8 mouse cellular contexts compared by ENCODE assay signal in the genomic region with DNA sequence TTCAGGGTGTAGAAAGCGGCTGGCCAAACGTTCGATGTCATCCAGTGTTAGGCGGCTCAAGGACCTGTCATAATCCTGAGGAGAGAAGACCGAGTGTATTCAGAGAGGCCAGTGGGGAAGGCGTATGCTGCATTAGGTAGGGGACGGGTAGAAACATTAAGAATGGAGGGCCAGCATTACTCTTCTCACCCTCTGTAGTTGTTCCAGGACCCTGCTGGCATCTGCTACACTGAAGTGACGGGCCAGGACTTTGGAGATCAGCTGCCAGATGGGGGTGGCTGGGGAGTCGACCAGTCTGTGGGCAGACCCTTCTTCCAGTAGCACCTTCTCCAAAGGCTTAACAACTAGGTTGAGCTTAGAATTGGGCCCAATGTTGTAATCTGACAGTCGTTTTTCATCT. TPM values are rescaled to one million over a fixed set of nuclear protein-coding genes. Genes with fewer than 3 reads are reported as not detected.
A peak's percentile ranks its signal among the peaks of the same experiment; 100 is the strongest.
DNase-seq lines count a peak whose midpoint lies in the region; ATAC-seq and TF ChIP-seq lines count a peak whose summit lies in the region.

No protein-coding gene starts in this region.

- H3K36me3 ChIP-seq in heart, embryonic 13.5 days, result peaks cover 23% of the 10 kb centered on the region
- peaks cover 42% of the 10 kb centered on the region for H3K36me3 ChIP-seq in G1E (replicated peaks)
- H3K36me3 ChIP-seq in heart, embryonic 16.5 days (ENCODE audit: control insufficient read depth, insufficient read depth), result peaks cover 7% of the 10 kb centered on the region; the same call in 1 of the 2 replicates
- H3K36me3 ChIP-seq in liver, postnatal 0 days (replicated peaks; ENCODE audit: insufficient read depth, low read length), result no peaks in the 10 kb centered on the region

- H3K4me2 ChIP-seq in heart, embryonic 13.5 days, result peak overlapping the region; percentile 75
- peak overlapping the region; percentile 71 for H3K4me2 ChIP-seq in heart, embryonic 16.5 days (ENCODE audit: low read depth, low read length)
- peak overlapping the region; percentile 80 for H3K4me2 ChIP-seq in liver, postnatal 0 days (ENCODE audit: low read depth, low read length)

- peak overlapping the region; percentile 71 for H3K4me3 ChIP-seq in heart, embryonic 13.5 days
- peak overlapping the region; percentile 79 for H3K4me3 ChIP-seq in G1E (ENCODE audit: low read depth, low read length)
- H3K4me3 ChIP-seq in heart, embryonic 16.5 days (ENCODE audit: low read length), result peak overlapping the region; percentile 72
- peak overlapping the region; percentile 73 for H3K4me3 ChIP-seq in liver, postnatal 0 days (ENCODE audit: low read depth, low read length)

- H3K27me3 ChIP-seq in heart, embryonic 13.5 days (replicated peaks), result no peaks in the 10 kb centered on the region
- no peaks in the 10 kb centered on the region for H3K27me3 ChIP-seq in G1E (ENCODE audit: insufficient read depth, low read length)
- H3K27me3 ChIP-seq in heart, embryonic 16.5 days (ENCODE audit: control insufficient read depth, insufficient read depth, low read length), result no peaks in the 10 kb centered on the region
- no peaks in the 10 kb centered on the region for H3K27me3 ChIP-seq in liver, postnatal 0 days (ENCODE audit: insufficient read depth, low read length)

- peaks cover 16% of the 10 kb centered on the region for H3K4me1 ChIP-seq in heart, embryonic 13.5 days
- peaks cover 30% of the 10 kb centered on the region for H3K4me1 ChIP-seq in G1E (ENCODE audit: insufficient read depth, low read depth, low read length)
- peaks cover 10% of the 10 kb centered on the region for H3K4me1 ChIP-seq in heart, embryonic 16.5 days (ENCODE audit: control insufficient read depth, insufficient read depth, low read length)
- 0 out of 2 replicates have a peak, but pooled peaks cover 9% of the 10 kb centered on the region for H3K4me1 ChIP-seq in liver, postnatal 0 days (ENCODE audit: insufficient read depth)

- WGBS in heart, embryonic 13.5 days, result 54% methylated on average over 10 of the region's 10 CpGs
- 43% methylated on average over 10 of the region's 10 CpGs for WGBS in heart, embryonic 16.5 days
- 50% methylated on average over 10 of the region's 10 CpGs for WGBS in liver, postnatal 0 days (ENCODE audit: insufficient replicate concordance)

- no peaks in the 10 kb centered on the region for H3K9me3 ChIP-seq in heart, embryonic 13.5 days
- H3K9me3 ChIP-seq in G1E (replicated peaks), result no peaks in the 10 kb centered on the region
- H3K9me3 ChIP-seq in heart, embryonic 16.5 days (replicated peaks; ENCODE audit: control insufficient read depth, low read length), result no peaks in the 10 kb centered on the region
- H3K9me3 ChIP-seq in liver, postnatal 0 days (ENCODE audit: low read length), result no peaks in the 10 kb centered on the region

- no peak for TF ChIP-seq EP300 in liver, postnatal 0 days (IDR thresholded peaks at IDR 0.05; ENCODE audit: low read depth)

- H3K9ac ChIP-seq in heart, embryonic 13.5 days, result peak overlapping the region; percentile 90
- H3K9ac ChIP-seq in heart, embryonic 16.5 days (ENCODE audit: low read length), result peak overlapping the region; percentile 84
- peak overlapping the region; percentile 78 for H3K9ac ChIP-seq in liver, postnatal 0 days (replicated peaks)

- ATAC-seq in heart, embryonic 13.5 days (ENCODE audit: extremely low read depth, insufficient number of reproducible peaks, low FRiP score, low TSS enrichment), result no peak
- no peak for ATAC-seq in G1E (ENCODE audit: extremely low read depth, insufficient number of reproducible peaks, low FRiP score, poor library complexity, severe bottlenecking)
- ATAC-seq in heart, embryonic 16.5 days (replicated peaks; ENCODE audit: extremely low read depth, insufficient read depth, low FRiP score), result peak; percentile 7; the same call in 1 of the 2 replicates
- no peak for ATAC-seq in liver, postnatal 0 days

- no peak for DNase-seq in heart, adult 18-20 months
- no peak for DNase-seq in G1E (ENCODE audit: low spot score)
- DNase-seq in liver, postnatal 0 days, result no peak
- DNase-seq in c-Kit-positive CD71-positive TER-119-positive erythroid progenitor cells, embryonic 14.5 days (ENCODE audit: low spot score), result no peak
- DNase-seq in embryo, embryonic 11 days, result no peak
- DNase-seq in left cerebral cortex, postnatal 4 days, result no peak

- intact Hi-C loops in left cerebral cortex, postnatal 4 days (cut with DNase I), result no loop called here

- H3K27ac ChIP-seq in heart, embryonic 13.5 days (replicated peaks), result peak overlapping the region; percentile 79; the same call in 1 of the 2 replicates
- no peak overlapping the region for H3K27ac ChIP-seq in heart, embryonic 16.5 days (ENCODE audit: low read length)
- peak overlapping the region; percentile 82 for H3K27ac ChIP-seq in liver, postnatal 0 days (ENCODE audit: low read depth)

- TF ChIP-seq CTCF in G1E (IDR thresholded peaks at IDR 0.05; ENCODE audit: low read depth, low read length), result no peak
- no peak for TF ChIP-seq CTCF in liver, postnatal 0 days (IDR thresholded peaks at IDR 0.05; ENCODE audit: low read depth)

RNA-seq across cellular contexts. Expression of a gene that starts 5.5 kb away (rescaled TPM):
- 59.3 TPM in 2 replicates for polyA plus RNA-seq in heart, embryonic 13.5 days (2015; fragmentation: Nextera tagmentation; extraction: Ambion mirVana)
- total RNA-seq in heart, adult 18-20 months (2021), result 10 to 100 TPM; 76.0 to 77.9 TPM
- total RNA-seq in G1E (2014; fragmentation: Nextera tagmentation), result 29.0 and 31.2 TPM in 2 replicates
- 15.6 and 20.6 TPM in 2 replicates for total RNA-seq in G1E (2017)
- 16.6 and 26.4 TPM in 2 replicates for polyA plus RNA-seq in G1E (2012)
- 61.2 and 66.1 TPM in 2 replicates for polyA plus RNA-seq in heart, embryonic 16.5 days (2015; fragmentation: Nextera tagmentation; extraction: Ambion mirVana)
- 38.3 TPM in 2 replicates for polyA plus RNA-seq in liver, postnatal 0 days (2015; fragmentation: Nextera tagmentation; extraction: Ambion mirVana)
- total RNA-seq in left cerebral cortex, postnatal 4 days (2021), result 10 to 100 TPM; 43.2 to 48.8 TPM

RNA-seq across cellular contexts. Expression of a gene that starts 5.6 kb away (rescaled TPM):
- 16.1 and 16.3 TPM in 2 replicates for polyA plus RNA-seq in heart, embryonic 13.5 days (2015; fragmentation: Nextera tagmentation; extraction: Ambion mirVana)
- total RNA-seq in heart, adult 18-20 months (2021), result 1 to 10 TPM; 4.5 to 5.1 TPM
- total RNA-seq in G1E (2014; fragmentation: Nextera tagmentation) (8.5 and 11.0 TPM in 2 replicates), G1E (2017) (5.2 and 8.7 TPM in 2 replicates)
- 1.1 and 1.2 TPM in 2 replicates for polyA plus RNA-seq in G1E (2012)
- 14.9 and 17.2 TPM in 2 replicates for polyA plus RNA-seq in heart, embryonic 16.5 days (2015; fragmentation: Nextera tagmentation; extraction: Ambion mirVana)
- 7.7 and 7.8 TPM in 2 replicates for polyA plus RNA-seq in liver, postnatal 0 days (2015; fragmentation: Nextera tagmentation; extraction: Ambion mirVana)
- 1 to 10 TPM; 2.7 to 3.8 TPM for total RNA-seq in left cerebral cortex, postnatal 4 days (2021)

RNA-seq across cellular contexts. Expression of a gene that starts 14.1 kb away (rescaled TPM):
- polyA plus RNA-seq in heart, embryonic 13.5 days (2015; fragmentation: Nextera tagmentation; extraction: Ambion mirVana), result 90.1 and 98.3 TPM in 2 replicates
- total RNA-seq in heart, adult 18-20 months (2021), result 10 to 100 TPM; 26.8 to 29.0 TPM
- total RNA-seq in G1E (2014; fragmentation: Nextera tagmentation) (36.5 and 47.9 TPM in 2 replicates), G1E (2017) (32.5 and 36.9 TPM in 2 replicates)
- 5.0 and 5.2 TPM in 2 replicates for polyA plus RNA-seq in G1E (2012)
- polyA plus RNA-seq in heart, embryonic 16.5 days (2015; fragmentation: Nextera tagmentation; extraction: Ambion mirVana), result 79.3 and 81.7 TPM in 2 replicates
- polyA plus RNA-seq in liver, postnatal 0 days (2015; fragmentation: Nextera tagmentation; extraction: Ambion mirVana), result 46.6 and 48.3 TPM in 2 replicates
- 10 to 100 TPM; 34.2 to 34.5 TPM for total RNA-seq in left cerebral cortex, postnatal 4 days (2021)

RNA-seq across cellular contexts. Expression of a gene that starts 25.6 kb away (rescaled TPM):
- 25.3 and 28.5 TPM in 2 replicates for polyA plus RNA-seq in heart, embryonic 13.5 days (2015; fragmentation: Nextera tagmentation; extraction: Ambion mirVana)
- 10 to 100 TPM; 19.2 to 20.7 TPM for total RNA-seq in heart, adult 18-20 months (2021)
- total RNA-seq in G1E (2014; fragmentation: Nextera tagmentation), result 15.7 and 22.3 TPM in 2 replicates
- total RNA-seq in G1E (2017), result 12.5 and 19.1 TPM in 2 replicates
- polyA plus RNA-seq in G1E (2012), result 3.6 and 7.2 TPM in 2 replicates
- 26.4 and 29.0 TPM in 2 replicates for polyA plus RNA-seq in heart, embryonic 16.5 days (2015; fragmentation: Nextera tagmentation; extraction: Ambion mirVana)
- 9.7 and 11.1 TPM in 2 replicates for polyA plus RNA-seq in liver, postnatal 0 days (2015; fragmentation: Nextera tagmentation; extraction: Ambion mirVana)
- total RNA-seq in left cerebral cortex, postnatal 4 days (2021), result 10 to 100 TPM; 20.4 to 22.2 TPM

RNA-seq across cellular contexts. Expression of a gene that starts 25.6 kb away (rescaled TPM):
- 17.4 and 18.1 TPM in 2 replicates for polyA plus RNA-seq in heart, embryonic 13.5 days (2015; fragmentation: Nextera tagmentation; extraction: Ambion mirVana)
- 10 to 100 TPM; 44.7 to 51.0 TPM for total RNA-seq in heart, adult 18-20 months (2021)
- total RNA-seq in G1E (2014; fragmentation: Nextera tagmentation) (21.2 and 29.1 TPM in 2 replicates), G1E (2017) (42.3 and 50.9 TPM in 2 replicates)
- 19.5 and 23.7 TPM in 2 replicates for polyA plus RNA-seq in G1E (2012)
- 21.9 and 23.0 TPM in 2 replicates for polyA plus RNA-seq in heart, embryonic 16.5 days (2015; fragmentation: Nextera tagmentation; extraction: Ambion mirVana)
- polyA plus RNA-seq in liver, postnatal 0 days (2015; fragmentation: Nextera tagmentation; extraction: Ambion mirVana), result 11.7 and 12.9 TPM in 2 replicates
- 10 to 100 TPM; 25.9 to 34.0 TPM for total RNA-seq in left cerebral cortex, postnatal 4 days (2021)
